ENCODE assay signal across 18 mouse cellular contexts in the genomic region with DNA sequence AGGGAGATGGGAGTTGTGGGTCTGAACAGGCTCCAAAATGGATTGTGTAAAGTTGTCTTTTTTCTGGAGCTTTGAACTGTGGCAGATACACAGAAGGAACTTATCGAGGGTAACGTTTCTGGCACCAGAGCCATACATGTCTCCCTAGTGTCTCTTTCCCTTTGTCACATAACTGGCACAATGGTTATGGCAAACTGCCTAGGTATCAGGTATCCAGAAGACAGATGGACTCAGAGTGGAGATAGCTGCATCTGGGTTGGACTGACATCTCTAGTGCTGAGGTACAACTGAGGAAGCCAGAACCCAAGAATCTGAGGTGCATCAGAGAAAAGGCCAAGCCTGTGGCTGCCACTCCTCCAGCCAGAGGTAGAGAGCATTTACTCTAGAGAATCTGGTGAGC. TPM values are rescaled to one million over a fixed set of nuclear protein-coding genes. Genes with fewer than 3 reads are reported as not detected.
DNase-seq lines count a peak whose midpoint lies in the region; ATAC-seq and TF ChIP-seq lines count a peak whose summit lies in the region.
"Had no signal": no experiment of that assay in that cellular context is flagged by ENCODE, and none has a peak within 500 bp of the region (broad histone marks: within the 10 kb centered on the region; RNA-seq: fewer than 3 reads in every experiment).

No protein-coding gene starts in this region.

- H3K9ac ChIP-seq in midbrain, embryonic 15.5 days, result no peak overlapping the region
- H3K9ac ChIP-seq in limb, embryonic 13.5 days, result no peak overlapping the region
- H3K9ac ChIP-seq in neural tube, embryonic 15.5 days (replicated peaks), result no peak overlapping the region
- H3K9ac ChIP-seq: embryonic facial prominence, embryonic 15.5 days had no signal

- H3K9me3 ChIP-seq in midbrain, embryonic 10.5 days (replicated peaks), result no peaks in the 10 kb centered on the region
- H3K9me3 ChIP-seq in midbrain, embryonic 15.5 days, result no peaks in the 10 kb centered on the region
- H3K9me3 ChIP-seq in limb, embryonic 13.5 days, result no peaks in the 10 kb centered on the region
- no peaks in the 10 kb centered on the region for H3K9me3 ChIP-seq in neural tube, embryonic 15.5 days (replicated peaks)
- H3K9me3 ChIP-seq: embryonic facial prominence, embryonic 15.5 days had no signal

- TF ChIP-seq CTCF in gastrocnemius, adult 2 months (IDR thresholded peaks at IDR 0.05), result no peak

- no peak overlapping the region for H3K4me2 ChIP-seq in midbrain, embryonic 15.5 days
- H3K4me2 ChIP-seq in limb, embryonic 13.5 days (replicated peaks), result peak overlapping the region; percentile 93
- H3K4me2 ChIP-seq in neural tube, embryonic 15.5 days, result peak overlapping the region; percentile 87; the same call in 1 of the 2 replicates

- no peak overlapping the region for H3K27ac ChIP-seq in gastrocnemius, adult 2 months
- H3K27ac ChIP-seq in midbrain, embryonic 10.5 days (replicated peaks), result no peak overlapping the region
- no peak overlapping the region for H3K27ac ChIP-seq in midbrain, embryonic 15.5 days
- no peak overlapping the region for H3K27ac ChIP-seq in limb, embryonic 13.5 days
- no peak overlapping the region for H3K27ac ChIP-seq in neural tube, embryonic 15.5 days (replicated peaks)
- H3K27ac ChIP-seq: embryonic facial prominence, embryonic 15.5 days had no signal

- intact Hi-C loops in gastrocnemius, adult 2 months (cut with DNase I), result no loop called here

- H3K4me1 ChIP-seq in midbrain, embryonic 10.5 days, result peaks cover 20% of the 10 kb centered on the region
- H3K4me1 ChIP-seq in midbrain, embryonic 15.5 days, result peaks cover 13% of the 10 kb centered on the region
- H3K4me1 ChIP-seq in limb, embryonic 13.5 days, result peaks cover 12% of the 10 kb centered on the region
- H3K4me1 ChIP-seq in neural tube, embryonic 15.5 days, result peaks cover 22% of the 10 kb centered on the region

- DNase-seq in gastrocnemius, adult 2 months, result no peak
- DNase-seq in gastrocnemius, adult 8-10 months (ENCODE audit: low spot score in 2 of 2), result no peak
- no peak for DNase-seq in midbrain, embryonic 10.5 days (ENCODE audit: low spot score)
- no peak for DNase-seq in frontal cortex, postnatal 14 days (ENCODE audit: low spot score in 2 of 2)
- DNase-seq in urinary bladder, postnatal 14 days (ENCODE audit: low spot score), result no peak
- DNase-seq: cerebellum, postnatal 14 days; kidney, adult 11 months; lung, postnatal 36 days; thymus, adult 2 months had no signal

- ATAC-seq in midbrain, embryonic 15.5 days (replicated peaks), result no peak
- ATAC-seq in limb, embryonic 13.5 days (ENCODE audit: low FRiP score, low read depth), result no peak
- no peak for ATAC-seq in neural tube, embryonic 15.5 days (ENCODE audit: low FRiP score)

- H3K27me3 ChIP-seq in midbrain, embryonic 10.5 days (ENCODE audit: low read depth, poor library complexity, severe bottlenecking), result peaks cover 23% of the 10 kb centered on the region
- no peaks in the 10 kb centered on the region for H3K27me3 ChIP-seq in midbrain, embryonic 15.5 days (replicated peaks)
- H3K27me3 ChIP-seq in limb, embryonic 13.5 days, result peaks cover 7% of the 10 kb centered on the region
- 0 out of 2 replicates have a peak, but pooled peaks cover 5% of the 10 kb centered on the region for H3K27me3 ChIP-seq in neural tube, embryonic 15.5 days (replicated peaks)
- H3K27me3 ChIP-seq: embryonic facial prominence, embryonic 15.5 days had no signal

- H3K36me3 ChIP-seq in midbrain, embryonic 10.5 days, result peaks cover 28% of the 10 kb centered on the region
- H3K36me3 ChIP-seq in midbrain, embryonic 15.5 days (replicated peaks), result no peaks in the 10 kb centered on the region
- H3K36me3 ChIP-seq in limb, embryonic 13.5 days, result peaks cover 20% of the 10 kb centered on the region
- peaks cover 6% of the 10 kb centered on the region; the same call in 1 of the 2 replicates for H3K36me3 ChIP-seq in neural tube, embryonic 15.5 days

- WGBS in midbrain, embryonic 10.5 days, result 90% methylated on average over 2 of the region's 2 CpGs
- 96% methylated on average over 2 of the region's 2 CpGs for WGBS in midbrain, embryonic 15.5 days
- WGBS in limb, embryonic 13.5 days, result 93% methylated on average over 2 of the region's 2 CpGs
- 74% methylated on average over 2 of the region's 2 CpGs for WGBS in neural tube, embryonic 15.5 days

- H3K4me3 ChIP-seq in gastrocnemius, adult 2 months, result peak overlapping the region; percentile 73
- peak overlapping the region; percentile 76 for H3K4me3 ChIP-seq in midbrain, embryonic 10.5 days
- no peak overlapping the region for H3K4me3 ChIP-seq in midbrain, embryonic 15.5 days
- H3K4me3 ChIP-seq in limb, embryonic 13.5 days, result peak overlapping the region; percentile 57
- H3K4me3 ChIP-seq in neural tube, embryonic 15.5 days (replicated peaks), result no peak overlapping the region

RNA-seq across cellular contexts. Expression of a gene that starts 1.5 kb away (rescaled TPM):
- 10 to 100 TPM; 29.5 to 36.4 TPM for total RNA-seq in gastrocnemius, adult 2 months (2021)
- 10 to 100 TPM; 30.5 to 33.5 (median 32.4) TPM for total RNA-seq in gastrocnemius, adult 8-10 months (2022)
- polyA plus RNA-seq in midbrain, embryonic 10.5 days (2016; fragmentation: Nextera tagmentation; extraction: Ambion mirVana), result 28.3 and 32.7 TPM in 2 replicates
- 20.2 and 21.4 TPM in 2 replicates for polyA plus RNA-seq in midbrain, embryonic 15.5 days (2015; fragmentation: Nextera tagmentation; extraction: Ambion mirVana)
- polyA plus RNA-seq in limb, embryonic 13.5 days (2015; fragmentation: Nextera tagmentation; extraction: Ambion mirVana), result 34.5 and 35.2 TPM in 2 replicates
- 25.5 and 25.9 TPM in 2 replicates for polyA plus RNA-seq in neural tube, embryonic 15.5 days (2015; fragmentation: Nextera tagmentation; extraction: Ambion mirVana)

RNA-seq across cellular contexts. Expression of a gene that starts 15.5 kb away (rescaled TPM):
- total RNA-seq in gastrocnemius, adult 2 months (2021), result not detected
- not detected for total RNA-seq in gastrocnemius, adult 8-10 months (2022)
- polyA plus RNA-seq in midbrain, embryonic 10.5 days (2016; fragmentation: Nextera tagmentation; extraction: Ambion mirVana), result 0.21 TPM in 1 of 2 replicates, not detected in the other
- polyA plus RNA-seq in midbrain, embryonic 15.5 days (2015; fragmentation: Nextera tagmentation; extraction: Ambion mirVana), result 0.09 TPM in 1 of 2 replicates, not detected in the other
- polyA plus RNA-seq in limb, embryonic 13.5 days (2015; fragmentation: Nextera tagmentation; extraction: Ambion mirVana), result 0.45 and 0.57 TPM in 2 replicates
- polyA plus RNA-seq in neural tube, embryonic 15.5 days (2015; fragmentation: Nextera tagmentation; extraction: Ambion mirVana), result not detected in 2 replicates
- total RNA-seq: adrenal gland, adult 2 months; layer of hippocampus, adult 18-20 months; left cerebral cortex, postnatal 14 days had no signal
- polyA plus RNA-seq: adrenal gland, adult 2 months; C2C12; heart, embryonic 16.5 days had no signal

RNA-seq across cellular contexts. Expression of a gene that starts 15.9 kb away (rescaled TPM):
- total RNA-seq in gastrocnemius, adult 2 months (2021), result under 1 TPM; 0.59 to 0.67 TPM
- total RNA-seq in gastrocnemius, adult 8-10 months (2022), result under 1 TPM; 0.36 to 0.97 (median 0.58) TPM
- 0.96 and 1.5 TPM in 2 replicates for polyA plus RNA-seq in midbrain, embryonic 10.5 days (2016; fragmentation: Nextera tagmentation; extraction: Ambion mirVana)
- 1.2 and 1.7 TPM in 2 replicates for polyA plus RNA-seq in midbrain, embryonic 15.5 days (2015; fragmentation: Nextera tagmentation; extraction: Ambion mirVana)
- polyA plus RNA-seq in limb, embryonic 13.5 days (2015; fragmentation: Nextera tagmentation; extraction: Ambion mirVana), result 1.8 and 2.5 TPM in 2 replicates
- polyA plus RNA-seq in neural tube, embryonic 15.5 days (2015; fragmentation: Nextera tagmentation; extraction: Ambion mirVana), result 2.4 and 2.8 TPM in 2 replicates

RNA-seq across cellular contexts. Expression of a gene that starts 21.7 kb away (rescaled TPM):
- 1 to 10 TPM; 1.8 to 2.5 TPM for total RNA-seq in gastrocnemius, adult 2 months (2021)
- total RNA-seq in gastrocnemius, adult 8-10 months (2022), result 1 to 10 TPM; 1.4 to 1.9 (median 1.7) TPM
- polyA plus RNA-seq in midbrain, embryonic 10.5 days (2016; fragmentation: Nextera tagmentation; extraction: Ambion mirVana), result 86.6 and 89.4 TPM in 2 replicates
- polyA plus RNA-seq in midbrain, embryonic 15.5 days (2015; fragmentation: Nextera tagmentation; extraction: Ambion mirVana), result 17.8 and 20.5 TPM in 2 replicates
- 75.7 and 76.4 TPM in 2 replicates for polyA plus RNA-seq in limb, embryonic 13.5 days (2015; fragmentation: Nextera tagmentation; extraction: Ambion mirVana)
- 20.0 and 25.1 TPM in 2 replicates for polyA plus RNA-seq in neural tube, embryonic 15.5 days (2015; fragmentation: Nextera tagmentation; extraction: Ambion mirVana)

RNA-seq across cellular contexts. Expression of a gene that starts 30.0 kb away (rescaled TPM):
- total RNA-seq in gastrocnemius, adult 2 months (2021), result 10 to 100 TPM; 51.8 to 71.2 TPM
- total RNA-seq in gastrocnemius, adult 8-10 months (2022), result 10 to 100 TPM; 53.5 to 63.6 (median 60.7) TPM
- polyA plus RNA-seq in midbrain, embryonic 10.5 days (2016; fragmentation: Nextera tagmentation; extraction: Ambion mirVana), result 24.3 and 25.0 TPM in 2 replicates
- 8.9 and 9.2 TPM in 2 replicates for polyA plus RNA-seq in midbrain, embryonic 15.5 days (2015; fragmentation: Nextera tagmentation; extraction: Ambion mirVana)
- 39.0 and 40.6 TPM in 2 replicates for polyA plus RNA-seq in limb, embryonic 13.5 days (2015; fragmentation: Nextera tagmentation; extraction: Ambion mirVana)
- polyA plus RNA-seq in neural tube, embryonic 15.5 days (2015; fragmentation: Nextera tagmentation; extraction: Ambion mirVana), result 6.5 and 12.7 TPM in 2 replicates

Comparison
In these comparisons a context has a peak if more than half of its experiments do, and no peak if none do; other contexts are left out.
1. H3K4me3 ChIP-seq: peak in gastrocnemius, adult 2 months (single experiment), midbrain, embryonic 10.5 days (single experiment) and limb, embryonic 13.5 days (single experiment); none in midbrain, embryonic 15.5 days (single experiment) and neural tube, embryonic 15.5 days (single experiment).